Mouse (Mus musculus) forebrain, embryonic 12.5 days (tissue): ENCODE measurements around the gene 1810009A15Rik. TPM values are rescaled to one million over a fixed set of nuclear protein-coding genes. Genes with fewer than 3 reads are reported as not detected.

Experiments used
- ATAC-seq: fragments of 200-750 bp; cut with Nextera tagmentation; 2 replicates; pipeline ENCODE4 v1.8.0; 2017; ENCODE audit warnings: moderate TSS enrichment; ENCODE audit not compliant: low FRiP score
- H3K27ac ChIP-seq: fragments of 300-500 bp; sonication (generic); 2 replicates; pipeline ENCODE4 v1.5.1; 2016; ENCODE audit warnings: mild to moderate bottlenecking
- H3K27me3 ChIP-seq: fragments of 300-500 bp; sonication (generic); 2 replicates; pipeline ENCODE4 v1.6.1; 2016; ENCODE audit warnings: mild to moderate bottlenecking
- H3K36me3 ChIP-seq: fragments of 300-500 bp; sonication (generic); replicated peaks from 2 replicates; pipeline ENCODE4 v1.6.1; 2016; ENCODE audit warnings: mild to moderate bottlenecking
- H3K4me1 ChIP-seq: fragments of 300-500 bp; sonication (generic); 2 replicates; pipeline ENCODE4 v1.6.1; 2016
- H3K4me2 ChIP-seq: fragments of 300-500 bp; sonication (generic); 2 replicates; pipeline ENCODE4 v1.6.1; 2016; ENCODE audit warnings: mild to moderate bottlenecking, moderate library complexity
- H3K4me3 ChIP-seq: fragments of 300-500 bp; sonication (generic); replicated peaks from 2 replicates; pipeline ENCODE4 v1.5.1; 2016; ENCODE audit warnings: mild to moderate bottlenecking
- H3K9ac ChIP-seq: fragments of 300-500 bp; sonication (generic); 2 replicates; pipeline ENCODE4 v1.6.1; 2016; ENCODE audit warnings: mild to moderate bottlenecking
- H3K9me3 ChIP-seq: fragments of 300-500 bp; sonication (generic); 2 replicates; pipeline ENCODE4 v1.6.1; 2016
- whole genome bisulfite sequencing: fragments of 180-500 bp; shearing (Covaris S2); methylation state at CpG from one replicate; pipeline ENCODE4 v1.1.7; 2016; 5-methylcytosine and 5-hydroxymethylcytosine counted together
- microRNA-seq: library from miRNA; unstranded; fragments of <30 nt; microRNA quantifications from one replicate; pipeline ENCODE4, GENCODE M21; 2017
- polyA plus RNA-seq: library from polyadenylated mRNA; unstranded; fragments of >200 nt; fragmentation: Nextera tagmentation; extraction: Ambion mirVana; gene quantifications from 2 replicates; pipeline ENCODE4 v1.2.1, GENCODE M21; 2016

1810009A15Rik gene
- polyA plus RNA-seq, 1 experiment from 2014 or later, result 104 TPM

- Histone ChIP-seq H3K36me3 (peaks cover 32% of the 10 kb centered on the region), H3K27ac (peak within 1 kb of the TSS; percentile 33; the same call in 1 of the 2 replicates)
- 1% methylated on average over 67 of the region's 74 CpGs for WGBS
Observed at GRCm38 (mm10) chr19:8929224-8930088, 40.8 kb downstream of the 1810009A15Rik start, which contains the start of the genes Rom1 and Eml3. Rom1 (minus strand) TSS chr19:8929356. Eml3 (plus strand) TSS chr19:8929552.

GRCm38 (mm10) chr19:8930117-8930516 lies 41.5 kb downstream of the 1810009A15Rik start:
- Histone ChIP-seq H3K27ac (no peak overlapping the region), H3K4me1 (peaks cover 22% of the 10 kb centered on the region), H3K9ac (peak overlapping the region; percentile 79), H3K27me3 (peaks cover 7% of the 10 kb centered on the region; the same call in 1 of the 2 replicates), H3K36me3 (peaks cover 31% of the 10 kb centered on the region), H3K4me2 (peak overlapping the region; percentile 81), H3K9me3 (no peaks in the 10 kb centered on the region), H3K4me3 (peak overlapping the region; percentile 60)
- ATAC-seq, result peak; percentile 3; the same call in 1 of the 2 replicates
- WGBS, result 18% methylated on average over 11 of the region's 11 CpGs

More at GRCm38 (mm10) chr19:8929224-8930088, 40.8 kb downstream of the 1810009A15Rik start, which contains the start of the genes Rom1 and Eml3:
- peaks cover 7% of the 10 kb centered on the region; the same call in 1 of the 2 replicates for H3K27me3 ChIP-seq
- peak within 1 kb of the TSS; percentile 79 for H3K9ac ChIP-seq
- peak; percentile 76 for ATAC-seq
- H3K9me3 ChIP-seq, result no peaks in the 10 kb centered on the region
- peak within 1 kb of the TSS; percentile 60 for H3K4me3 ChIP-seq
- H3K4me1 ChIP-seq, result peaks cover 22% of the 10 kb centered on the region
- peak within 1 kb of the TSS; percentile 81 for H3K4me2 ChIP-seq

- H3K4me2 ChIP-seq, result peak overlapping the region; percentile 81; the same call in 1 of the 2 replicates
Observed at GRCm38 (mm10) chr19:8930771-8931170, 42.1 kb downstream of the 1810009A15Rik start.

GRCm38 (mm10) chr19:8936736-8937135 lies 48.1 kb downstream of the 1810009A15Rik start:
- no peak overlapping the region for H3K27ac ChIP-seq
- WGBS, result 87% methylated on average over 2 of the region's 2 CpGs
- H3K4me2 ChIP-seq, result no peak overlapping the region
- H3K9me3 ChIP-seq, result no peaks in the 10 kb centered on the region
- ATAC-seq, result no peak
- no peak overlapping the region for H3K9ac ChIP-seq
- H3K27me3 ChIP-seq, result no peaks in the 10 kb centered on the region
- no peak overlapping the region for H3K4me3 ChIP-seq
- H3K36me3 ChIP-seq, result peaks cover 4% of the 10 kb centered on the region
- H3K4me1 ChIP-seq, result peaks cover 12% of the 10 kb centered on the region

More at GRCm38 (mm10) chr19:8930771-8931170, 42.1 kb downstream of the 1810009A15Rik start:
- 0 out of 2 replicates have a peak overlapping the region, but pooled peaks have one; percentile 79 for H3K9ac ChIP-seq
- no peak overlapping the region for H3K27ac ChIP-seq
- ATAC-seq, result no peak
- 82% methylated on average over 7 of the region's 7 CpGs for WGBS
- no peaks in the 10 kb centered on the region for H3K9me3 ChIP-seq
- H3K36me3 ChIP-seq, result peaks cover 25% of the 10 kb centered on the region
- H3K4me3 ChIP-seq, result peak overlapping the region; percentile 60; the same call in 1 of the 2 replicates
- H3K27me3 ChIP-seq, result peaks cover 7% of the 10 kb centered on the region; the same call in 1 of the 2 replicates
- peaks cover 22% of the 10 kb centered on the region for H3K4me1 ChIP-seq

Small RNA genes within 50 kb of the gene (microRNA-seq; reads per million reads assigned to microRNA genes)
- not detected for gene Mir5136

Other genes with a start within 250 kb of the 1810009A15Rik start
- gene Chrm1, start 225.1 kb upstream of the 1810009A15Rik start, polyA plus RNA-seq, result 0.10 and 0.27 TPM in 2 replicates
- 140 and 143 TPM in 2 replicates for gene Slc3a2, start 165.5 kb upstream of the 1810009A15Rik start, polyA plus RNA-seq
- gene Wdr74, start 153.0 kb upstream of the 1810009A15Rik start, polyA plus RNA-seq, result 83.7 and 85.9 TPM in 2 replicates
- gene 1700092M07Rik, start 148.1 kb upstream of the 1810009A15Rik start, polyA plus RNA-seq, result 2.8 and 3.7 TPM in 2 replicates
- 108 and 114 TPM in 2 replicates for gene Stx5a, start 147.4 kb upstream of the 1810009A15Rik start, polyA plus RNA-seq
- gene Nxf1, start 131.8 kb upstream of the 1810009A15Rik start, polyA plus RNA-seq, result 206 and 225 TPM in 2 replicates
- gene Tmem223, start 117.9 kb upstream of the 1810009A15Rik start, polyA plus RNA-seq, result 203 and 210 TPM in 2 replicates
- gene Tmem179b, start 114.4 kb upstream of the 1810009A15Rik start, polyA plus RNA-seq, result 34.4 and 36.9 TPM in 2 replicates
- gene Taf6l, start 102.4 kb upstream of the 1810009A15Rik start, polyA plus RNA-seq, result 35.9 and 41.5 TPM in 2 replicates
- gene Polr2g, start 90.3 kb upstream of the 1810009A15Rik start, polyA plus RNA-seq, result 158 and 161 TPM in 2 replicates
- 6.6 and 7.9 TPM in 2 replicates for gene Zbtb3, start 86.3 kb upstream of the 1810009A15Rik start, polyA plus RNA-seq
- 78.7 and 83.9 TPM in 2 replicates for gene Ttc9c, start 69.5 kb upstream of the 1810009A15Rik start, polyA plus RNA-seq
- 7.2 and 7.8 TPM in 2 replicates for gene Hnrnpul2, start 68.8 kb upstream of the 1810009A15Rik start, polyA plus RNA-seq
- gene AC129217.1, start 59.1 kb upstream of the 1810009A15Rik start, polyA plus RNA-seq, result not detected in 2 replicates
- gene Bscl2, start 51.4 kb upstream of the 1810009A15Rik start, polyA plus RNA-seq, result 57.5 and 62.9 TPM in 2 replicates
- 131 and 139 TPM in 2 replicates for gene Gng3, start 49.7 kb upstream of the 1810009A15Rik start, polyA plus RNA-seq
- 0.26 and 0.60 TPM in 2 replicates for gene Lrrn4cl, start 38.1 kb upstream of the 1810009A15Rik start, polyA plus RNA-seq
- 178 and 182 TPM in 2 replicates for gene Ubxn1, start 17.4 kb upstream of the 1810009A15Rik start, polyA plus RNA-seq
- 55.2 and 57.3 TPM in 2 replicates for gene Uqcc3, start 7.9 kb upstream of the 1810009A15Rik start, polyA plus RNA-seq
- gene Lbhd1, start 5.1 kb upstream of the 1810009A15Rik start, polyA plus RNA-seq, result 104 and 119 TPM in 2 replicates
- not detected in 2 replicates for gene Gm49403, start 4.9 kb upstream of the 1810009A15Rik start, polyA plus RNA-seq
- not detected in 2 replicates for gene Gm49416, start 73 bp downstream of the 1810009A15Rik start, polyA plus RNA-seq
- 48.1 and 52.6 TPM in 2 replicates for gene Ints5, start 4.2 kb downstream of the 1810009A15Rik start, polyA plus RNA-seq
- gene Ganab, start 9.2 kb downstream of the 1810009A15Rik start, polyA plus RNA-seq, result 106 and 113 TPM in 2 replicates
- 64.4 and 64.8 TPM in 2 replicates for gene B3gat3, start 31.5 kb downstream of the 1810009A15Rik start, polyA plus RNA-seq
- 1.3 and 2.5 TPM in 2 replicates for gene Rom1, start 40.5 kb downstream of the 1810009A15Rik start, polyA plus RNA-seq
- gene Eml3, start 40.7 kb downstream of the 1810009A15Rik start, polyA plus RNA-seq, result 13.2 and 13.8 TPM in 2 replicates
- 193 and 206 TPM in 2 replicates for gene Mta2, start 53.0 kb downstream of the 1810009A15Rik start, polyA plus RNA-seq
- 36.9 and 37.0 TPM in 2 replicates for gene Tut1, start 65.0 kb downstream of the 1810009A15Rik start, polyA plus RNA-seq
- 365 and 373 TPM in 2 replicates for gene Eef1g, start 78.2 kb downstream of the 1810009A15Rik start, polyA plus RNA-seq
- gene Ahnak, start 100.4 kb downstream of the 1810009A15Rik start, polyA plus RNA-seq, result 6.4 and 8.5 TPM in 2 replicates
- not detected in 2 replicates for gene Scgb1a1, start 199.1 kb downstream of the 1810009A15Rik start, polyA plus RNA-seq
- 24.1 and 25.7 TPM in 2 replicates for gene Asrgl1, start 246.8 kb downstream of the 1810009A15Rik start, polyA plus RNA-seq